Mouse (Mus musculus) myocyte (in vitro differentiated cells): ENCODE data around the gene Kdm1a. TPM values are rescaled to one million over a fixed set of nuclear protein-coding genes. Genes with fewer than 3 reads are reported as not detected.

ENCODE experiments used
- H3K27me3 ChIP-seq: one replicate; pipeline ENCODE4 v1.6.1; 2011; ENCODE audit not compliant: control insufficient read depth, insufficient read depth, insufficient read length
- H3K36me3 ChIP-seq: one replicate; pipeline ENCODE4 v1.6.1; 2011; ENCODE audit not compliant: control insufficient read depth, insufficient read depth
- H3K4me2 ChIP-seq: one replicate; pipeline ENCODE4 v1.6.1; 2011; ENCODE audit warnings: low read depth, control low read depth
- H3K4me3 ChIP-seq: one replicate; pipeline ENCODE4 v1.5.1; 2011; ENCODE audit warnings: mild to moderate bottlenecking, control low read depth, moderate library complexity
- H3K79me2 ChIP-seq: one replicate; pipeline ENCODE4 v1.6.1; 2011; ENCODE audit not compliant: control insufficient read depth, insufficient read depth
- H3ac ChIP-seq: one replicate; pipeline ENCODE4 v1.6.1; 2011; ENCODE audit not compliant: control insufficient read depth, insufficient read length
- CEBPB ChIP-seq: IDR thresholded peaks from 2 replicates; pipeline ENCODE4 v1.6.1; 2011; ENCODE audit warnings: mild to moderate bottlenecking, moderate library complexity; ENCODE audit not compliant: poor library complexity, insufficient read depth, severe bottlenecking
- E2F4 ChIP-seq: IDR thresholded peaks from one replicate; pipeline ENCODE4 v1.6.1; 2011; ENCODE audit warnings: mild to moderate bottlenecking, control low read depth, moderate library complexity; ENCODE audit not compliant: insufficient read depth
- MAX ChIP-seq: IDR thresholded peaks from one replicate; pipeline ENCODE4 v1.6.1; 2011; ENCODE audit warnings: low read depth, mild to moderate bottlenecking, control low read depth
- MYOD1 ChIP-seq, 3 experiments: IDR thresholded peaks; one replicate each; pipeline ENCODE4 v1.6.1; 2011; ENCODE audit warnings: control low read depth in 2 of 3, low read depth in 2 of 3, mild to moderate bottlenecking in 2 of 3, moderate library complexity in 1 of 3; ENCODE audit not compliant: insufficient read length in 2 of 3, control insufficient read depth in 1 of 3
- MYOG ChIP-seq, 3 experiments: IDR thresholded peaks; one replicate each; pipeline ENCODE4 v1.6.1; 2011; ENCODE audit warnings: control low read depth in 2 of 3, low read depth in 2 of 3, mild to moderate bottlenecking in 2 of 3; ENCODE audit not compliant: insufficient read length in 2 of 3, control insufficient read depth in 1 of 3, insufficient read depth in 1 of 3
- POLR2A ChIP-seq: IDR thresholded peaks from one replicate; pipeline ENCODE4 v1.6.1; 2011; ENCODE audit warnings: low read depth, mild to moderate bottlenecking, control low read depth, moderate library complexity; ENCODE audit not compliant: insufficient read length
- POLR2AphosphoS2 ChIP-seq: IDR thresholded peaks from one replicate; pipeline ENCODE4 v1.6.1; 2011; ENCODE audit warnings: low read depth, control low read depth; ENCODE audit not compliant: insufficient read length
- REST ChIP-seq: IDR thresholded peaks from one replicate; pipeline ENCODE4 v1.6.1; 2011; ENCODE audit warnings: mild to moderate bottlenecking, control low read depth, moderate library complexity; ENCODE audit not compliant: insufficient read depth, insufficient read length
- SRF ChIP-seq: IDR thresholded peaks from one replicate; pipeline ENCODE4 v1.6.1; 2011; ENCODE audit warnings: low read depth; ENCODE audit not compliant: control insufficient read depth, insufficient read length
- TCF12 ChIP-seq: IDR thresholded peaks from one replicate; pipeline ENCODE4 v1.6.1; 2011; ENCODE audit warnings: mild to moderate bottlenecking, control low read depth; ENCODE audit not compliant: poor library complexity, insufficient read depth, severe bottlenecking
- TCF3 ChIP-seq: IDR thresholded peaks from one replicate; pipeline ENCODE4 v1.6.1; 2011; ENCODE audit warnings: low read depth, control low read depth; ENCODE audit not compliant: insufficient read length
- USF1 ChIP-seq: IDR thresholded peaks from one replicate; pipeline ENCODE4 v1.6.1; 2011; ENCODE audit warnings: low read depth, mild to moderate bottlenecking, control low read depth, moderate library complexity
- polyA plus RNA-seq: library from polyadenylated mRNA; unstranded; fragments of >200 nt; fragmentation: generic; extraction: Trizol; gene quantifications from one replicate; pipeline ENCODE4 v1.2.1, GENCODE M21; 2012; ENCODE audit warnings: missing spikeins

Kdm1a gene
- polyA plus RNA-seq, 1 experiment, result 52.8 TPM

- TF ChIP-seq E2F4 (no peak), POLR2A (no peak), CEBPB (no peak), TCF3 (no peak), MAX (no peak), SRF (no peak), REST (no peak), USF1 (no peak), MYOD1 (IDR thresholded peaks at IDR 0.05; ENCODE audit: control insufficient read depth in 1 of 3, insufficient read length in 2 of 3, low read depth in 2 of 3) (no peak), MYOG (IDR thresholded peaks at IDR 0.05; ENCODE audit: control insufficient read depth in 1 of 3, insufficient read depth in 1 of 3, insufficient read length in 2 of 3, low read depth in 2 of 3) (no peak), TCF12 (no peak), POLR2AphosphoS2 (no peak)
- Histone ChIP-seq H3K4me3 (no peak overlapping the region), H3ac (no peak overlapping the region), H3K79me2 (peaks cover 84% of the 10 kb centered on the region), H3K27me3 (no peaks in the 10 kb centered on the region), H3K4me2 (peak overlapping the region; percentile 52), H3K36me3 (no peaks in the 10 kb centered on the region)
Observed at GRCm38 (mm10) chr4:136598268-136598876, 4.2 kb downstream of the Kdm1a start.

GRCm38 (mm10) chr4:136595221-136595620 lies 7.3 kb downstream of the Kdm1a start:
- no peak overlapping the region for H3ac ChIP-seq
- H3K36me3 ChIP-seq, result no peaks in the 10 kb centered on the region
- no peak overlapping the region for H3K4me2 ChIP-seq
- no peaks in the 10 kb centered on the region for H3K27me3 ChIP-seq
- H3K79me2 ChIP-seq, result peaks cover 96% of the 10 kb centered on the region
- TF ChIP-seq USF1 (no peak), REST (no peak), POLR2A (no peak), MAX (no peak), TCF3 (no peak), TCF12 (no peak), E2F4 (no peak), POLR2AphosphoS2 (no peak), CEBPB (no peak), MYOG (IDR thresholded peaks at IDR 0.05; ENCODE audit: control insufficient read depth in 1 of 3, insufficient read depth in 1 of 3, insufficient read length in 2 of 3, low read depth in 2 of 3) (no peak), SRF (no peak), MYOD1 (IDR thresholded peaks at IDR 0.05; ENCODE audit: control insufficient read depth in 1 of 3, insufficient read length in 2 of 3, low read depth in 2 of 3) (no peak)
- H3K4me3 ChIP-seq, result no peak overlapping the region

- H3K27me3 ChIP-seq, result no peaks in the 10 kb centered on the region
- TF ChIP-seq POLR2AphosphoS2 (no peak), TCF3 (no peak), TCF12 (no peak), CEBPB (no peak), MYOG (IDR thresholded peaks at IDR 0.05; ENCODE audit: control insufficient read depth in 1 of 3, insufficient read depth in 1 of 3, insufficient read length in 2 of 3, low read depth in 2 of 3) (no peak), REST (no peak), E2F4 (no peak)
- H3K4me2 ChIP-seq, result peak overlapping the region; percentile 24
- H3K79me2 ChIP-seq, result peaks cover 97% of the 10 kb centered on the region
- no peak overlapping the region for H3ac ChIP-seq
- H3K4me3 ChIP-seq, result no peak overlapping the region
- H3K36me3 ChIP-seq, result no peaks in the 10 kb centered on the region
Observed at GRCm38 (mm10) chr4:136594006-136594405, 8.5 kb downstream of the Kdm1a start.

GRCm38 (mm10) chr4:136592111-136592510 lies 10.4 kb downstream of the Kdm1a start:
- H3K4me2 ChIP-seq, result no peak overlapping the region
- no peak for TF ChIP-seq POLR2AphosphoS2
- no peak for TF ChIP-seq REST
- no peak for TF ChIP-seq TCF3
- no peak for TF ChIP-seq MYOD1 (IDR thresholded peaks at IDR 0.05; ENCODE audit: control insufficient read depth in 1 of 3, insufficient read length in 2 of 3, low read depth in 2 of 3)
- TF ChIP-seq MYOG (IDR thresholded peaks at IDR 0.05; ENCODE audit: control insufficient read depth in 1 of 3, insufficient read depth in 1 of 3, insufficient read length in 2 of 3, low read depth in 2 of 3), result no peak
- no peak for TF ChIP-seq SRF
- no peak for TF ChIP-seq CEBPB
- H3ac ChIP-seq, result no peak overlapping the region
- H3K27me3 ChIP-seq, result no peaks in the 10 kb centered on the region
- no peak overlapping the region for H3K4me3 ChIP-seq
- H3K79me2 ChIP-seq, result peaks cover 100% of the 10 kb centered on the region
- no peaks in the 10 kb centered on the region for H3K36me3 ChIP-seq

GRCm38 (mm10) chr4:136588003-136588402 lies 14.5 kb downstream of the Kdm1a start:
- no peak overlapping the region for H3K4me3 ChIP-seq
- no peak for TF ChIP-seq POLR2AphosphoS2
- no peak for TF ChIP-seq CEBPB
- TF ChIP-seq E2F4, result no peak
- no peak for TF ChIP-seq USF1
- TF ChIP-seq TCF3, result no peak
- no peak for TF ChIP-seq SRF
- TF ChIP-seq REST, result no peak
- no peak for TF ChIP-seq MYOG (IDR thresholded peaks at IDR 0.05; ENCODE audit: control insufficient read depth in 1 of 3, insufficient read depth in 1 of 3, insufficient read length in 2 of 3, low read depth in 2 of 3)
- no peak for TF ChIP-seq MAX
- H3K36me3 ChIP-seq, result no peaks in the 10 kb centered on the region
- H3K27me3 ChIP-seq, result no peaks in the 10 kb centered on the region
- H3K79me2 ChIP-seq, result peaks cover 100% of the 10 kb centered on the region
- no peak overlapping the region for H3ac ChIP-seq
- no peak overlapping the region for H3K4me2 ChIP-seq
